Mouse (Mus musculus): ENCODE results near the gene Epha3. TPM values are rescaled to one million over a fixed set of nuclear protein-coding genes. Genes with fewer than 3 reads are reported as not detected.

Gene Epha3
- total RNA-seq, 4 experiments from 2014 or later: 8.6 to 10.9 (median 9.7) TPM

- no peak for DNase-seq (ENCODE audit: low spot score in 2 of 2)
Measured at GRCm38 (mm10) chr16:63658302-63658974, 205.5 kb downstream of the Epha3 start.

GRCm38 (mm10) chr16:63657743-63658142 lies 206.2 kb downstream of the Epha3 start:
- no peak for DNase-seq (ENCODE audit: low spot score in 2 of 2)

GRCm38 (mm10) chr16:63653393-63653918 lies 210.5 kb downstream of the Epha3 start:
- no peak for DNase-seq (ENCODE audit: low spot score in 2 of 2)

- DNase-seq (ENCODE audit: low spot score in 2 of 2): no peak
Measured at GRCm38 (mm10) chr16:63650760-63651159, 213.2 kb downstream of the Epha3 start.

GRCm38 (mm10) chr16:63646577-63646976 lies 217.4 kb downstream of the Epha3 start:
- DNase-seq (ENCODE audit: low spot score in 2 of 2): no peak

- DNase-seq (ENCODE audit: low spot score in 2 of 2): no peak
Measured at GRCm38 (mm10) chr16:63642641-63643040, 221.3 kb downstream of the Epha3 start.

- DNase-seq (ENCODE audit: low spot score in 2 of 2): no peak
Measured at GRCm38 (mm10) chr16:63641603-63642002, 222.4 kb downstream of the Epha3 start.

- no peak for DNase-seq (ENCODE audit: low spot score in 2 of 2)
Measured at GRCm38 (mm10) chr16:63638701-63639100, 225.3 kb downstream of the Epha3 start.

GRCm38 (mm10) chr16:63633748-63634166 lies 230.2 kb downstream of the Epha3 start:
- no peak for DNase-seq (ENCODE audit: low spot score in 2 of 2)

- no peak for DNase-seq (ENCODE audit: low spot score in 2 of 2)
Measured at GRCm38 (mm10) chr16:63625229-63625628, 238.7 kb downstream of the Epha3 start.

GRCm38 (mm10) chr16:63621845-63622244 lies 242.1 kb downstream of the Epha3 start:
- DNase-seq (ENCODE audit: low spot score in 2 of 2): peak in 1 of 2 experiments; percentile 37

GRCm38 (mm10) chr16:63615396-63615795 lies 248.6 kb downstream of the Epha3 start:
- no peak for DNase-seq (ENCODE audit: low spot score in 2 of 2)

GRCm38 (mm10) chr16:63613006-63613405 lies 251.0 kb downstream of the Epha3 start:
- DNase-seq (ENCODE audit: low spot score in 2 of 2): no peak

GRCm38 (mm10) chr16:63600229-63600628 lies 263.7 kb downstream of the Epha3 start:
- no peak for DNase-seq (ENCODE audit: low spot score in 2 of 2)

GRCm38 (mm10) chr16:63594656-63595055 lies 269.3 kb downstream of the Epha3 start:
- DNase-seq (ENCODE audit: low spot score in 2 of 2): no peak

GRCm38 (mm10) chr16:63569746-63570145 lies 294.2 kb downstream of the Epha3 start:
- DNase-seq (ENCODE audit: low spot score in 2 of 2): no peak

GRCm38 (mm10) chr16:63566106-63566836 lies 297.7 kb downstream of the Epha3 start:
- no peak for DNase-seq (ENCODE audit: low spot score in 2 of 2)

- no peak for DNase-seq (ENCODE audit: low spot score in 2 of 2)
Measured at GRCm38 (mm10) chr16:63556410-63557146, 307.4 kb downstream of the Epha3 start.

- DNase-seq (ENCODE audit: low spot score in 2 of 2): no peak
Measured at GRCm38 (mm10) chr16:63552531-63552930, 311.4 kb downstream of the Epha3 start.

GRCm38 (mm10) chr16:63539489-63539888 lies 324.5 kb downstream of the Epha3 start:
- DNase-seq (ENCODE audit: low spot score in 2 of 2): no peak

- no peak for DNase-seq (ENCODE audit: low spot score in 2 of 2)
Measured at GRCm38 (mm10) chr16:63528821-63529220, 335.2 kb downstream of the Epha3 start.

GRCm38 (mm10) chr16:63517636-63518035 lies 346.3 kb downstream of the Epha3 start:
- no peak for DNase-seq (ENCODE audit: low spot score in 2 of 2)

Measured in left cerebral cortex, adult 8-10 months (tissue).